ENCODE assay signal across 12 mouse cellular contexts in genomic region chrX:139596404-139596803, GRCm38 (mm10).
"Had no signal": no experiment of that assay in that cellular context is flagged by ENCODE, and none has a peak within 500 bp of the region (broad histone marks: within the 10 kb centered on the region; RNA-seq: fewer than 3 reads in every experiment).

No protein-coding gene starts in this region.

- H3K4me1 ChIP-seq: hindbrain, embryonic 13.5 days; limb, embryonic 15.5 days; midbrain, embryonic 10.5 days; neural tube, embryonic 13.5 days had no signal

- H3K36me3 ChIP-seq: hindbrain, embryonic 13.5 days; limb, embryonic 15.5 days; midbrain, embryonic 10.5 days; neural tube, embryonic 13.5 days had no signal

- DNase-seq: lung, adult 2 months; lung, postnatal 4 days; retina, postnatal 1 day; right cerebral cortex, postnatal 4 days; thymus, postnatal 4 days had no signal

- H3K27ac ChIP-seq: hindbrain, embryonic 13.5 days; hindbrain, postnatal 0 days; limb, embryonic 15.5 days; midbrain, embryonic 10.5 days; neural tube, embryonic 13.5 days had no signal

- H3K4me3 ChIP-seq: hindbrain, embryonic 13.5 days; limb, embryonic 15.5 days; midbrain, embryonic 10.5 days; neural tube, embryonic 13.5 days had no signal

- H3K4me2 ChIP-seq: hindbrain, embryonic 13.5 days; limb, embryonic 15.5 days; neural tube, embryonic 13.5 days had no signal

- H3K9ac ChIP-seq: hindbrain, embryonic 13.5 days; limb, embryonic 15.5 days; neural tube, embryonic 13.5 days had no signal

- ATAC-seq: hindbrain, postnatal 0 days; lung, postnatal 0 days; midbrain, embryonic 16.5 days had no signal

- H3K27me3 ChIP-seq: limb, embryonic 15.5 days had no signal

- H3K9me3 ChIP-seq: hindbrain, embryonic 13.5 days; limb, embryonic 15.5 days; midbrain, embryonic 10.5 days; neural tube, embryonic 13.5 days had no signal
